Mouse (Mus musculus) R1 (cell line): ENCODE measurements around the gene Cul9.

Experiments
- DNase-seq: peaks from one replicate; pipeline ENCODE4 v3.0.0-alpha.2; 2018; ENCODE audit warnings: low read depth, low spot score

Gene Cul9

GRCm38 (mm10) chr17:46553469-46553868 is 7.3 kb upstream of the Cul9 start:
- no peak for DNase-seq

GRCm38 (mm10) chr17:46552841-46553423 is 6.7 kb upstream of the Cul9 start:
- peak; percentile 99 for DNase-seq

GRCm38 (mm10) chr17:46552151-46552550 is 6.0 kb upstream of the Cul9 start:
- DNase-seq = no peak

- no peak for DNase-seq
These were observed 5.2 kb upstream of the Cul9 start for GRCm38 (mm10) chr17:46551369-46551768.

- DNase-seq = no peak
These were observed 4.7 kb upstream of the Cul9 start for GRCm38 (mm10) chr17:46550904-46551303.

GRCm38 (mm10) chr17:46549642-46550041 is 3.5 kb upstream of the Cul9 start:
- DNase-seq = no peak

- peak; percentile 71 for DNase-seq
These were observed 3.0 kb upstream of the Cul9 start for GRCm38 (mm10) chr17:46549193-46549592.

GRCm38 (mm10) chr17:46548741-46549140 is 2.6 kb upstream of the Cul9 start:
- DNase-seq = no peak

- peak; percentile 63 for DNase-seq
These were observed 1.7 kb upstream of the Cul9 start for GRCm38 (mm10) chr17:46547923-46548322.

GRCm38 (mm10) chr17:46546995-46547394 is 807 bp upstream of the Cul9 start:
- DNase-seq = peak; percentile 73

- DNase-seq = no peak
These were observed 403 bp upstream of the Cul9 start for GRCm38 (mm10) chr17:46546591-46546990.

- DNase-seq = no peak
These were observed 2.5 kb downstream of the Cul9 start for GRCm38 (mm10) chr17:46543661-46544060.

GRCm38 (mm10) chr17:46525579-46526307 is 20.4 kb downstream of the Cul9 start:
- DNase-seq = peak; percentile 86

- no peak for DNase-seq
These were observed 21.1 kb downstream of the Cul9 start for GRCm38 (mm10) chr17:46525065-46525464.

GRCm38 (mm10) chr17:46521963-46522668 is 24.1 kb downstream of the Cul9 start:
- peak; percentile 68 for DNase-seq

GRCm38 (mm10) chr17:46521174-46521573 is 25.0 kb downstream of the Cul9 start:
- no peak for DNase-seq

- DNase-seq = peak; percentile 33
These were observed 25.7 kb downstream of the Cul9 start for GRCm38 (mm10) chr17:46520385-46520979.

GRCm38 (mm10) chr17:46519971-46520370 is 26.2 kb downstream of the Cul9 start:
- DNase-seq = no peak

GRCm38 (mm10) chr17:46513329-46513728 is 32.9 kb downstream of the Cul9 start:
- DNase-seq = no peak

- DNase-seq = peak; percentile 82
These were observed 35.0 kb downstream of the Cul9 start for GRCm38 (mm10) chr17:46511059-46511710.

- no peak for DNase-seq
These were observed 40.6 kb downstream of the Cul9 start for GRCm38 (mm10) chr17:46505617-46506016.
